Mouse (Mus musculus) hindbrain, embryonic 15.5 days (tissue): ENCODE data around the gene Mgat4c. TPM values are rescaled to one million over a fixed set of nuclear protein-coding genes. Genes with fewer than 3 reads are reported as not detected.
A peak's percentile ranks its signal among the peaks of the same experiment; 100 is the strongest.
"Not testable (repeated sequence)": the region's sequence is repeated elsewhere in the genome, so short reads cannot be mapped to it uniquely, and the experiment has no call there.

Experiments
- ATAC-seq: fragments of 200-750 bp; cut with Nextera tagmentation; 2 replicates; pipeline ENCODE4 v1.8.0; 2017; ENCODE audit warnings: low read depth, moderate number of reproducible peaks, moderate TSS enrichment; ENCODE audit not compliant: low FRiP score
- H3K27ac ChIP-seq: fragments of 300-500 bp; sonication (generic); replicated peaks from 2 replicates; pipeline ENCODE4 v1.5.1; 2015; ENCODE audit warnings: mild to moderate bottlenecking, inconsistent platforms
- H3K27me3 ChIP-seq: fragments of 300-500 bp; sonication (generic); 2 replicates; pipeline ENCODE4 v1.6.1; 2015; ENCODE audit warnings: control low read depth, inconsistent platforms
- H3K36me3 ChIP-seq: fragments of 300-500 bp; sonication (generic); 2 replicates; pipeline ENCODE4 v1.6.1; 2015; ENCODE audit warnings: control low read depth, inconsistent platforms
- H3K4me1 ChIP-seq: fragments of 300-500 bp; sonication (generic); replicated peaks from 2 replicates; pipeline ENCODE4 v1.6.1; 2015; ENCODE audit warnings: control low read depth, inconsistent platforms
- H3K4me2 ChIP-seq: fragments of 300-500 bp; sonication (generic); 2 replicates; pipeline ENCODE4 v1.6.1; 2015; ENCODE audit warnings: moderate library complexity, mild to moderate bottlenecking, inconsistent platforms
- H3K4me3 ChIP-seq: fragments of 300-500 bp; sonication (generic); 2 replicates; pipeline ENCODE4 v1.5.1; 2015; ENCODE audit warnings: mild to moderate bottlenecking, inconsistent platforms
- H3K9ac ChIP-seq: fragments of 300-500 bp; sonication (generic); 2 replicates; pipeline ENCODE4 v1.6.1; 2015; ENCODE audit warnings: inconsistent platforms
- H3K9me3 ChIP-seq: fragments of 300-500 bp; sonication (generic); 2 replicates; pipeline ENCODE4 v1.6.1; 2016; ENCODE audit warnings: control low read depth, inconsistent platforms
- WGBS: fragments of 180-500 bp; shearing (Covaris S2); methylation state at CpG from one replicate; pipeline ENCODE4 v1.1.7; 2015; 5-methylcytosine and 5-hydroxymethylcytosine counted together
- microRNA-seq: library from miRNA; unstranded; fragments of <30 nt; microRNA quantifications from one replicate; pipeline ENCODE4, GENCODE M21; 2016
- polyA plus RNA-seq: library from polyadenylated mRNA; unstranded; fragments of >200 nt; fragmentation: Nextera tagmentation; extraction: Ambion mirVana; gene quantifications from 2 replicates; pipeline ENCODE4 v1.2.1, GENCODE M21; 2015

Mgat4c gene
- polyA plus RNA-seq, 1 experiment from 2014 or later, result 53.2 TPM

DNA sequence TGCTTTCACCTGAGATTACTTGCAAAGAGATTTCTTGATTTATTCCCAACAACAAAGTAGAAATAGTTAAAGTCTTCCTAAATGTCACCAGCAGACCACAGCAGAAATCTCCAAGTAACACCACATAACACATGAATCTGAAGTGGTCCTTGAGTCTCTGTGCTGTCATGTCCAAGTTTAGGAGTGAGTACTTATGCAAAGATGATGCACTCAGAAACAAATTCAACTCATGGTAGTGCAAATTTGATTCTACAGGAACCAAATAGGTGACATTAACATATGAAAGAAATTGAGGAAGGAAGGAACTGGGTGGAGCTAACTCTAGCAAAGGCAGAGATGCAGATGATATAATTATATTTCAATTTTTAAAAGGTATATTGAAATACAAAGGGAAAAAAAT is 690.8 kb downstream of the Mgat4c start:
- Histone ChIP-seq H3K36me3 (no peaks in the 10 kb centered on the region), H3K4me2 (no peak overlapping the region), H3K27ac (no peak overlapping the region), H3K9ac (no peak overlapping the region), H3K4me3 (no peak overlapping the region), H3K27me3 (no peaks in the 10 kb centered on the region), H3K4me1 (no peaks in the 10 kb centered on the region), H3K9me3 (no peaks in the 10 kb centered on the region)
- no peak for ATAC-seq

DNA sequence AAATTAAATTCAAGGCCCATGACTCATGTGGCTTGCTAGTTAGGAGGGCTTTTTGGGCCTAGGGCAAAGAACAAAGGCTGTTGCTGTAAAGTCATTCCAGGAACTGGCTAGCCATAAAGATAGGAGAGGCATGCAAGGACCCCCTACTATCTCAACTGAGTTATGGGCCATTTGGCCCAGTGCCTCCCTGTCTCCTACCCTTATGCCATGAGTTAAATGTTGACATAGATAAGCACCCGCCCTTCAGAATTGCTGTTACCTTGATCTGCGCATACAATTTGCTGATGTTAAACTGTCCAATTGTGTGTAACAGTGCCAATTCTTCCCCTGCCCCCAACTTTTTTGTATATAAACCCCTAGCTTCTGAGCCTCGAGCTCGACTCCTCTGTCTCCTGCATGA is 692.8 kb downstream of the Mgat4c start:
- ATAC-seq, result no peak
- Histone ChIP-seq H3K9me3 (no peaks in the 10 kb centered on the region), H3K36me3 (no peaks in the 10 kb centered on the region), H3K4me3 (no peak overlapping the region), H3K27me3 (no peaks in the 10 kb centered on the region), H3K4me2 (no peak overlapping the region), H3K27ac (no peak overlapping the region), H3K9ac (no peak overlapping the region), H3K4me1 (no peaks in the 10 kb centered on the region)
- 95% methylated on average over 4 of the region's 4 CpGs for WGBS

DNA sequence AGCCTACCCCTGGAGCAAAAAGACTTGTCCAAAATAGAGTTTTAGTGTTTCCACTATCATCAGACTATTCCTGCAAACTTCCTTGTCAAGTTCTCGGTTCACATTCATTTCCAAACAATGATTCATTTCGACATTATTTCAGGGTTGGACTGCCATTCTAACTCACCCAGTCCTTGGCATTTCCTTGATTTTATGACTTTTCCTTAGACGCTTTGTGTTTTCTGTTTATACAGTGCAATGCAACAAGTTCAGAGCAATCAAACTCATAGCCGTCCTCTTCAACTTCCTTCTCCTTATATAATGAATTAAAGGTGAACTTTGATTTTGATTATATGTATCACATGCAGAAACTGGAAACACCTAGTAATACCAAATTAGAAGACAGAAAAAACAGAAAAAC is 696.1 kb downstream of the Mgat4c start:
- Histone ChIP-seq H3K27ac (no peak overlapping the region), H3K9me3 (no peaks in the 10 kb centered on the region), H3K4me3 (no peak overlapping the region), H3K36me3 (no peaks in the 10 kb centered on the region), H3K4me2 (no peak overlapping the region), H3K9ac (no peak overlapping the region), H3K4me1 (no peaks in the 10 kb centered on the region), H3K27me3 (no peaks in the 10 kb centered on the region)
- 86% methylated on average over 4 of the region's 4 CpGs for WGBS
- ATAC-seq, result no peak

DNA sequence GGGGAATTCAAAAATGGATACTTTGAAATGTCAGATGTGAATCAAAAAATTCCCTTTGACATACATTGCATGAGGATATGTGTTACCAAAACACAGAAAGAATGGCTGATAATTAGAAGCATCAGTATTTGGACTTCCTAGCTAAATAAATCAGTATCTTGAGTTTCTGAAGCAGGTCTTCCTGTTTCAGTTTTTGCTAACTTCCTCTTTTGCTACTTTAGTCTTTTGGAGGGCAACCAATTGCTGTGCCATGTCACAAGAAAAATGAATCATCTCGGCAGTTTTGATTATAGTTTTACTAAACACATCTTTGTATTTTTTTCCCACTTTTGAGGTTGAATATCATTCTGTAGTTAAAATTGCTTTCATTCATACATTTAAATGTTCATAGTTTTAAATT is 707.9 kb downstream of the Mgat4c start:
- no peaks in the 10 kb centered on the region for H3K9me3 ChIP-seq
- ATAC-seq, result no peak
- no peaks in the 10 kb centered on the region for H3K36me3 ChIP-seq
- no peaks in the 10 kb centered on the region for H3K27me3 ChIP-seq
- no peak overlapping the region for H3K27ac ChIP-seq
- H3K4me2 ChIP-seq, result no peak overlapping the region
- WGBS, result 93% methylated on average over 1 of the region's 1 CpGs
- H3K9ac ChIP-seq, result no peak overlapping the region
- H3K4me1 ChIP-seq, result no peaks in the 10 kb centered on the region
- no peak overlapping the region for H3K4me3 ChIP-seq

DNA sequence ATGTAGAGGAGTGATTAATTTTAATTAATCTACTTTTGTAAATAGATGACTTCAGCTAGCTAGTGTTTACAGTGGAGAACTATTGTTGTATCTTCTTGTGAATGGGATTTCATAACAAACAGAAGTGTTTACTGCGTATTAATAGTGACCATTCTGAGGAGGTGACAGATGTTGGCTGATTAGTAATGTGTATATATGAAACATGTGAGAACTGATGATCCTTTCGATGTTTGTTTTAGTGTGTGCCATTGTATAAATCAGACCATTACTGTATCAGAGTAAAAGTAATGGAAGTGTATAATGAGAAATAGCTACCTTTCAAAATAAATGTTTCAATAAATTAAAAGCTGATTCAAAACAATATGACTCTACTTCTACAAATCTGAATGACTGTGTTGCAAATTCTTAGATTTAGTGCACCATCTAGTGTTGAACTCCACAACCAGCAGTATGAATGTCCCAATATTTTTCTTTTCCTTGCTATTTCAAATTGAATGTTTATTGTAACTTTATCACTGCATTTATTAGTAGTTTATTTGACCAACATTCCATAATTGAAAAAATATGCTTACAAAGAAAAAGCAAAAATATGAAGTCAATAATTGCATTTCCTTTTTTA is 736.5 kb downstream of the Mgat4c start:
- no peaks in the 10 kb centered on the region for H3K36me3 ChIP-seq
- H3K4me3 ChIP-seq, result no peak overlapping the region
- H3K27ac ChIP-seq, result no peak overlapping the region
- 65% methylated on average over 2 of the region's 2 CpGs for WGBS
- H3K4me1 ChIP-seq, result no peaks in the 10 kb centered on the region
- no peaks in the 10 kb centered on the region for H3K9me3 ChIP-seq
- no peaks in the 10 kb centered on the region for H3K27me3 ChIP-seq
- H3K9ac ChIP-seq, result no peak overlapping the region
- no peak overlapping the region for H3K4me2 ChIP-seq
- ATAC-seq, result no peak

DNA sequence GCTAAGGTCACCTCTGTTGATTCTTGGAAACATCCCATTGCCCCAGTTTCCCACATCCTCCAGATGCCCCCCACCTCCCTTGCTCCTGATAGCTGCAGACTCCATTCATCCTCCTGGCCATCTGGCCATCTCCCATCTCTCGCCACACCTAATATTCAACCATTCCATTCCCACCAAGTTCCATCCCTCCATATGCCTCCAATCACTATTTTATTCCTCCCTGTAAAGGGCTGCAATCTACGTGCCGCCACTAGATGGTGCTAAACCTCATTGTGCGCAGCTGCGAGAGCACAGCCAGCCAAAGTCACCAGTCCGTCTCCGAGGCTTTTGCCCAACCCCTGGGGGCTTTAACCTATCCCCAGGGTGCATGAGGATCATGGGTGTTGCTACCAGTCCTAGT is 753.8 kb downstream of the Mgat4c start:
- WGBS, result 5% methylated on average over 7 of the region's 7 CpGs
- H3K4me2 ChIP-seq, result peak overlapping the region; percentile 32; the same call in 1 of the 2 replicates
- H3K9me3 ChIP-seq, H3K36me3 ChIP-seq, H3K27ac ChIP-seq, H3K27me3 ChIP-seq, H3K4me1 ChIP-seq, H3K9ac ChIP-seq, H3K4me3 ChIP-seq: not testable (repeated sequence)
- ATAC-seq, result peak; percentile 23; the same call in 1 of the 2 replicates

DNA sequence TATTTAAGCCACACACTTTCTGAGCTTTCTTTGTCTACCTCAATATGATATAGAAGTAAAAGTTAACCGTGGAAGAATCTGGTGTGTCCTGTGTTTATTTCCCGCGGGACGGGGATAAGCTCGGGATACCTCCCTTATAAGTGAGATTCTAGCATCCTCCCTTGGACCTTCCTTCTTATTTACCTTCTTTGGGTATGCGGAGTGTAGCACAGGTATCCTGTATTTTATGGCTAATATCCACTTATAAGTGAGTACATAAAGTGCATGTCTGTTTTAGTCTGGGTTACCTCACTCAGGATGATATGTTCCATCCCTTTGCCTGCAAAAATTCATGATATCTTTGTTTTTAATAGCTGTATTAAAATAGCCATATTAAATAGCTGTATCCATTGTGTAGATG is 754.2 kb downstream of the Mgat4c start:
- H3K4me3 ChIP-seq, H3K9me3 ChIP-seq, H3K4me1 ChIP-seq, H3K27me3 ChIP-seq, ATAC-seq, H3K36me3 ChIP-seq, H3K9ac ChIP-seq, H3K27ac ChIP-seq: not testable (repeated sequence)
- peak overlapping the region; percentile 32 for H3K4me2 ChIP-seq
- WGBS, result 42% methylated on average over 6 of the region's 6 CpGs

Small RNAs within 50 kb of the gene (microRNA-seq; reads per million reads assigned to microRNA genes)
- gene Mir3059, result 69.3 reads per million, percentile 46 among the genes with 10 or more reads in this experiment
